8 mouse cellular contexts compared by ENCODE assay signal in the genomic region with DNA sequence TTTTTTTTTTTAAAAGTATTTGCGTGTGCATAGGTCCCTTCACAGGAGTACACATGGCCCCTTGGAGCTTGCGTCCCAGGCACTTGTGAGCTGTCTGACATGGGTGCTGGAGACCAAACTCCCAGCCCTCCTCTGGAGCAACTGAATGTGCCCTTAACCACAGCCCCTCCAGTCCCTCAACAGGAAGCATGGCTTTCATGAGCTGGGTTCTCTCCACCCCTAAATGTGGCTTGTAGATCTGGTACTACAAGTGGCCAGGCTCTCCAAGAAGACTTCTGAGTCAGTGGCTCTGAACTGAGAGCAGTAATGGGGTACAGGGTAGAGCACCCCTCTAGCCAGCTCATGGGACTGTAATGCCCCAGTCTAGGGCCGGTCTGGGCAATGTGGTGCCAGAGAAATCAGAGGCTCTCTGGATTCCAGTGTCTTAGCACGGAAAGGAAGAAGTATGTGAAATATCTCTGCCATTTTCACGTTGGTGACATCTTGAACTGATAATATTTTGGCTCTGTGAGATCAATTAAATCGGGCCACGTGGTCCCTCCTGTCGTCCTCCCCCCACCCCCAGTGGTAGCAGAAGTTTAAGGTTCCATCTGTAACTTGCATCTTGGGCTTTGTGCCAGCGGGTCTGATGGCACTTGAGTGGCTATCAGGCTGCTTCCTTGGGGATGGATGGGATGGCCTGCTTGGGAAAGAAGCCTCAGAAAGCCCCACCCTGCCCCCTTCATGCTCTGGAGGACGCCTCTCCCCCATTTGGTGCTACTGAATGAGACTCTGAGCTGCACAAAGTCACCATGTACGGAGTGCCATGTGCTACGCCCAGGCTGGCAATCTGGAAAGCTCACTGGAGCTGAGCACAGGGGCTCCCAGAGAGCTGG.
DNase-seq lines count a peak whose midpoint lies in the region; ATAC-seq and TF ChIP-seq lines count a peak whose summit lies in the region.

No protein-coding gene starts in this region.

- no peaks in the 10 kb centered on the region for H3K9me3 ChIP-seq in heart, embryonic 15.5 days (replicated peaks)
- H3K9me3 ChIP-seq in G1E (replicated peaks): no peaks in the 10 kb centered on the region
- H3K9me3 ChIP-seq in hindbrain, embryonic 10.5 days: no peaks in the 10 kb centered on the region
- H3K9me3 ChIP-seq in liver, embryonic 14.5 days (ENCODE audit: control insufficient read depth, low read length): no peaks in the 10 kb centered on the region

- H3K4me1 ChIP-seq in heart, embryonic 15.5 days (replicated peaks): peaks cover 76% of the 10 kb centered on the region
- H3K4me1 ChIP-seq in G1E (ENCODE audit: insufficient read depth, low read depth, low read length): peaks cover 96% of the 10 kb centered on the region
- peaks cover 88% of the 10 kb centered on the region for H3K4me1 ChIP-seq in hindbrain, embryonic 10.5 days (replicated peaks)
- H3K4me1 ChIP-seq in liver, embryonic 14.5 days (replicated peaks; ENCODE audit: control insufficient read depth in 2 of 2, insufficient read depth in 2 of 2, low read length in 1 of 2): peaks cover 29 to 56% of the 10 kb centered on the region in 2 experiments

- no peak for TF ChIP-seq EP300 in liver, embryonic 14.5 days (IDR thresholded peaks at IDR 0.05; ENCODE audit: low read depth)

- H3K9ac ChIP-seq in heart, embryonic 15.5 days: no peak overlapping the region
- H3K9ac ChIP-seq in liver, embryonic 14.5 days (replicated peaks): no peak overlapping the region

- 0 out of 2 replicates have a peak overlapping the region, but pooled peaks have one; percentile 94 for H3K4me2 ChIP-seq in heart, embryonic 15.5 days
- H3K4me2 ChIP-seq in liver, embryonic 14.5 days (ENCODE audit: low read depth): peak overlapping the region; percentile 58

- H3K4me3 ChIP-seq in heart, embryonic 15.5 days: no peak overlapping the region
- peak overlapping the region; percentile 75; the same call in 1 of the 2 replicates for H3K4me3 ChIP-seq in G1E (ENCODE audit: low read depth, low read length)
- H3K4me3 ChIP-seq in hindbrain, embryonic 10.5 days: peak overlapping the region; percentile 79; the same call in 1 of the 2 replicates
- H3K4me3 ChIP-seq in liver, embryonic 14.5 days (ENCODE audit: insufficient read depth in 1 of 2, low read depth in 2 of 2, low read length in 2 of 2): no peak overlapping the region

- no peak for TF ChIP-seq CTCF in G1E (IDR thresholded peaks at IDR 0.05; ENCODE audit: low read depth, low read length)
- no peak for TF ChIP-seq CTCF in liver, embryonic 14.5 days (IDR thresholded peaks at IDR 0.05; ENCODE audit: low read depth)

- no peaks in the 10 kb centered on the region for H3K27me3 ChIP-seq in heart, embryonic 15.5 days
- H3K27me3 ChIP-seq in G1E (ENCODE audit: insufficient read depth, low read length): no peaks in the 10 kb centered on the region
- no peaks in the 10 kb centered on the region for H3K27me3 ChIP-seq in hindbrain, embryonic 10.5 days (ENCODE audit: insufficient read depth, poor library complexity, severe bottlenecking)
- no peaks in the 10 kb centered on the region for H3K27me3 ChIP-seq in liver, embryonic 14.5 days (ENCODE audit: control insufficient read depth, insufficient read depth, low read length)

- WGBS in heart, embryonic 15.5 days: 57% methylated on average over 12 of the region's 12 CpGs
- WGBS in hindbrain, embryonic 10.5 days: 73% methylated on average over 12 of the region's 12 CpGs
- 27% methylated on average over 12 of the region's 12 CpGs for WGBS in liver, embryonic 14.5 days (ENCODE audit: insufficient replicate concordance)

- ATAC-seq in heart, embryonic 15.5 days (replicated peaks; ENCODE audit: insufficient number of reproducible peaks, insufficient read depth, low FRiP score, low read depth): no peak
- ATAC-seq in G1E (ENCODE audit: extremely low read depth, insufficient number of reproducible peaks, low FRiP score, poor library complexity, severe bottlenecking): no peak
- 0 out of 2 replicates have a peak, but pooled peaks have one; percentile 1 for ATAC-seq in liver, embryonic 14.5 days (ENCODE audit: insufficient read depth)

- peak overlapping the region; percentile 79 for H3K27ac ChIP-seq in heart, embryonic 15.5 days
- H3K27ac ChIP-seq in hindbrain, embryonic 10.5 days: peak overlapping the region; percentile 99
- no peak overlapping the region for H3K27ac ChIP-seq in liver, embryonic 14.5 days

- no peaks in the 10 kb centered on the region for H3K36me3 ChIP-seq in heart, embryonic 15.5 days
- peaks cover 47% of the 10 kb centered on the region for H3K36me3 ChIP-seq in G1E (replicated peaks)
- H3K36me3 ChIP-seq in hindbrain, embryonic 10.5 days: peaks cover 19% of the 10 kb centered on the region; the same call in 1 of the 2 replicates
- no peaks in the 10 kb centered on the region for H3K36me3 ChIP-seq in liver, embryonic 14.5 days (replicated peaks; ENCODE audit: control insufficient read depth, insufficient read depth, low read depth)

- no peak for DNase-seq in heart, adult 8-10 months (ENCODE audit: low spot score)
- DNase-seq in G1E (ENCODE audit: low spot score) (no peak), adipocyte (ENCODE audit: low spot score) (no peak)
- no peak for DNase-seq in hindbrain, embryonic 10.5 days (ENCODE audit: low spot score)
- DNase-seq in liver, embryonic 14.5 days (ENCODE audit: low read depth in 3 of 3, low spot score in 3 of 3): no peak
- DNase-seq in ovary, postnatal 10 days (ENCODE audit: low spot score): no peak
- DNase-seq in adrenal gland, adult 8-10 months: no peak

Comparison
In these comparisons a context has a peak if more than half of its experiments do, and no peak if none do; other contexts are left out.
1. H3K4me3 ChIP-seq: peak in G1E (single experiment) and hindbrain, embryonic 10.5 days (single experiment); none in heart, embryonic 15.5 days (single experiment) and liver, embryonic 14.5 days (0 of 2).